Mouse (Mus musculus) heart, embryonic 16.5 days (tissue): ENCODE data around the gene Ftsj1. TPM values are rescaled to one million over a fixed set of nuclear protein-coding genes. Genes with fewer than 3 reads are reported as not detected.

Experiments
- ATAC-seq: fragments of 200-750 bp; cut with Nextera tagmentation; replicated peaks from 2 replicates; pipeline ENCODE4 v1.8.0; 2017; ENCODE audit warnings: moderate number of reproducible peaks; ENCODE audit not compliant: insufficient read depth, low FRiP score; ENCODE audit errors: extremely low read depth
- H3K27ac ChIP-seq: fragments of 300-500 bp; sonication (generic); 2 replicates; pipeline ENCODE4 v1.5.1; 2014; ENCODE audit warnings: mild to moderate bottlenecking, low read length, control low read depth, moderate library complexity
- H3K27me3 ChIP-seq: fragments of 300-500 bp; sonication (generic); 2 replicates; pipeline ENCODE4 v1.6.1; 2014; ENCODE audit warnings: low read length, mixed read lengths; ENCODE audit not compliant: control insufficient read depth, insufficient read depth
- H3K36me3 ChIP-seq: fragments of 300-500 bp; sonication (generic); 2 replicates; pipeline ENCODE4 v1.6.1; 2014; ENCODE audit not compliant: control insufficient read depth, insufficient read depth
- H3K4me1 ChIP-seq: fragments of 300-500 bp; sonication (generic); 2 replicates; pipeline ENCODE4 v1.6.1; 2014; ENCODE audit warnings: low read length, mixed read lengths; ENCODE audit not compliant: control insufficient read depth, insufficient read depth
- H3K4me2 ChIP-seq: fragments of 300-500 bp; sonication (generic); 2 replicates; pipeline ENCODE4 v1.6.1; 2014; ENCODE audit warnings: low read depth, mild to moderate bottlenecking, control low read depth, low read length
- H3K4me3 ChIP-seq: fragments of 300-500 bp; sonication (generic); 2 replicates; pipeline ENCODE4 v1.5.1; 2014; ENCODE audit warnings: mild to moderate bottlenecking, control low read depth, low read length
- H3K9ac ChIP-seq: fragments of 300-500 bp; sonication (generic); 2 replicates; pipeline ENCODE4 v1.6.1; 2014; ENCODE audit warnings: low read length, control low read depth
- H3K9me3 ChIP-seq: fragments of 300-500 bp; sonication (generic); replicated peaks from 2 replicates; pipeline ENCODE4 v1.6.1; 2016; ENCODE audit warnings: low read length; ENCODE audit not compliant: control insufficient read depth
- WGBS: fragments of 180-500 bp; shearing (Covaris S2); extraction: QIAGEN DNeasy Blood & Tissue Kit; methylation state at CpG from one replicate; pipeline ENCODE4 v1.1.7; 2014; 5-methylcytosine and 5-hydroxymethylcytosine counted together
- polyA plus RNA-seq: library from polyadenylated mRNA; unstranded; fragments of >200 nt; fragmentation: Nextera tagmentation; extraction: Ambion mirVana; gene quantifications from 2 replicates; pipeline ENCODE4 v1.2.1, GENCODE M21; 2015

The Ftsj1 gene
- polyA plus RNA-seq, 1 experiment from 2014 or later: 23.8 TPM

DNA sequence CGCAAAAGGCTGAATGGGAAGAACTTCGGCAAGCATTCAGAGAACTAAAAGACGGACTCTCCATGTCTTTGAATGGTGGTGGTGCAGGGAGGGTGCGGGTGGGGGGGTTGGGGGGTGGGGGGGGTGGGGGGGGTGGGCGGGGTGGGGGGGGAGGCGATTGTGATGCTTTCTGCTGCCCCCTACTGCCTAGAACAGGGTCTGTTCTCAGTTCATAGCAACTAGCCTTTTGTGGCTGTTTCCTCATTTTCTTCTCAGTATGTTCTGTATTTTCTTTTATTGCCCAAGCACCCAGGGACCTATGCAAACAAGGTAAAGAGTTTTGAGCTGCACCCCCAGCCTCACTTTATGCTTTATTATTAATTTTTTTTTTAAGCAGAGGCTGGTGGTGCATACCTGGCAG lies 3.6 kb upstream of the Ftsj1 start:
- Histone ChIP-seq H3K4me2 (no peak overlapping the region), H3K36me3 (no peaks in the 10 kb centered on the region), H3K4me1 (peaks cover 4% of the 10 kb centered on the region), H3K4me3 (no peak overlapping the region), H3K27ac (no peak overlapping the region), H3K27me3 (no peaks in the 10 kb centered on the region), H3K9me3 (no peaks in the 10 kb centered on the region), H3K9ac (no peak overlapping the region)
- no peak for ATAC-seq
- 8% methylated on average over 5 of the region's 6 CpGs for WGBS

GRCm38 (mm10) chrX:8253711-8254110 lies 1.5 kb upstream of the Ftsj1 start:
- Histone ChIP-seq H3K4me1 (peaks cover 4% of the 10 kb centered on the region), H3K27ac (no peak overlapping the region), H3K36me3 (0 out of 2 replicates have a peak, but pooled peaks cover 2% of the 10 kb centered on the region), H3K4me2 (no peak overlapping the region), H3K9me3 (no peaks in the 10 kb centered on the region), H3K4me3 (no peak overlapping the region), H3K27me3 (no peaks in the 10 kb centered on the region), H3K9ac (no peak overlapping the region)
- ATAC-seq: no peak
- WGBS: 78% methylated on average over 2 of the region's 2 CpGs

DNA sequence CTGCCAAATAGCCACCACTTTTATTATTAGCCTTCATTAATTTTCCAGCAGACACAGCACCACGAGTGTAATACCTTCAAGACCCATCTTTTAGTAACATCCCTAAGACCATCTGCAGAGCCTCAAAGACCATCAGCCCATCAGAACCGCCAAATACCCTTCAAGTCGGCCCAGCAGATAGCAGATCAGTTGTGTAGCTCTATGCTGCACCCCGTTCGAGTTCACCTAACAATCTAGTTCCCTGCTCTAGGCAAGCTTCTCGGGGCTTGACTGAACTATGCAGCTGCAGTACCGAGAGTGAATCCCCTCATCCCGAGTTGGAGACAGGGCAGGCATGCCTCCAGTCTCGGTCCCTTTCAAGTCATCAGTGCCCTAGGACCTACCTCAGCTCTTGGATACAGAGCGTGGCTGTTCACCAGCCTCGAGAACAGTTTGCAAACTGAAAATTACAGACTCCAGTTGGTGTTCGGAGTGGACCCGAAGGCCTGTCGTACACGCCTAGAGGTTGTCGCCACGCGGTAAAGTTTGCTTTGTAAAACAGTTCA lies 345 bp downstream of the Ftsj1 start:
- H3K9me3 ChIP-seq: no peaks in the 10 kb centered on the region
- H3K4me1 ChIP-seq: peaks cover 4% of the 10 kb centered on the region
- H3K4me3 ChIP-seq: peak overlapping the region; percentile 69
- 0 out of 2 replicates have a peak, but pooled peaks cover 2% of the 10 kb centered on the region for H3K36me3 ChIP-seq
- peak overlapping the region; percentile 79 for H3K9ac ChIP-seq
- WGBS: 6% methylated on average over 18 of the region's 18 CpGs
- H3K27me3 ChIP-seq: no peaks in the 10 kb centered on the region
- ATAC-seq: peak; percentile 45
- H3K4me2 ChIP-seq: peak overlapping the region; percentile 75
- H3K27ac ChIP-seq: no peak overlapping the region

DNA sequence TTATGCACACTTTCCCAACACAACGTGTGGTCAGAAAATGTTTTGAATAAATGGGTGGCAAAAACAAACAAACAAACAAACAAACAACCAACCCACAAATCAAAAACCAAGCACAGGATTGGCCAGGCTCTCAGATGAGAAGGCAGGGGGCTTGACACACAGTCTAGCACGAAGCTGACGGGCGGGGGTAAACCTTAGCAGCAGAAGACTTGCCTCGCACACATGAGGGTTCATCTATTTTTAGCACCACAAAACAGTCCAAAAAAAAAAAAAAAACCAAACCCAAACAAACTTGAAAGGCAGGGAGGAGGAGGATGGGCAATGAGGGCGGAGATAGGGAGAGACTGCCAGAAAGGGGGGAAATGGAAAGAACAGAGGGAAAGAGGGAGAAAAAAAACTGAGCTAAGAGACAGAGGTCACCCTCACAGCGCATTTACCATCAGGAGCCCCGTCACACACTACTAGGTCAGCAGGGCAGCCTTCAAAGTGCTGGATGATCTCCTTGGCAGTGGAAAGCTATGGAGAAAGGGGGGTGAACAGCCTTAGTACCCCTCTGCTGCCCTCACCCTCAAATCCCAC lies 3.6 kb downstream of the Ftsj1 start:
- H3K27ac ChIP-seq: no peak overlapping the region

GRCm38 (mm10) chrX:8247680-8248079 lies 4.5 kb downstream of the Ftsj1 start:
- no peak for ATAC-seq
- Histone ChIP-seq H3K27ac (no peak overlapping the region), H3K4me2 (no peak overlapping the region), H3K9me3 (no peaks in the 10 kb centered on the region), H3K36me3 (0 out of 2 replicates have a peak, but pooled peaks cover 3% of the 10 kb centered on the region), H3K27me3 (no peaks in the 10 kb centered on the region), H3K4me1 (peaks cover 4% of the 10 kb centered on the region), H3K4me3 (no peak overlapping the region), H3K9ac (no peak overlapping the region)
- 80% methylated on average over 2 of the region's 2 CpGs for WGBS

More for the DNA sequence above, 3.6 kb downstream of the Ftsj1 start:
- H3K4me1 ChIP-seq: peaks cover 4% of the 10 kb centered on the region
- no peak overlapping the region for H3K4me2 ChIP-seq
- 0 out of 2 replicates have a peak, but pooled peaks cover 2% of the 10 kb centered on the region for H3K36me3 ChIP-seq
- no peaks in the 10 kb centered on the region for H3K27me3 ChIP-seq
- H3K9ac ChIP-seq: no peak overlapping the region
- H3K9me3 ChIP-seq: no peaks in the 10 kb centered on the region
- 72% methylated on average over 8 of the region's 8 CpGs for WGBS
- ATAC-seq: no peak
- H3K4me3 ChIP-seq: no peak overlapping the region

DNA sequence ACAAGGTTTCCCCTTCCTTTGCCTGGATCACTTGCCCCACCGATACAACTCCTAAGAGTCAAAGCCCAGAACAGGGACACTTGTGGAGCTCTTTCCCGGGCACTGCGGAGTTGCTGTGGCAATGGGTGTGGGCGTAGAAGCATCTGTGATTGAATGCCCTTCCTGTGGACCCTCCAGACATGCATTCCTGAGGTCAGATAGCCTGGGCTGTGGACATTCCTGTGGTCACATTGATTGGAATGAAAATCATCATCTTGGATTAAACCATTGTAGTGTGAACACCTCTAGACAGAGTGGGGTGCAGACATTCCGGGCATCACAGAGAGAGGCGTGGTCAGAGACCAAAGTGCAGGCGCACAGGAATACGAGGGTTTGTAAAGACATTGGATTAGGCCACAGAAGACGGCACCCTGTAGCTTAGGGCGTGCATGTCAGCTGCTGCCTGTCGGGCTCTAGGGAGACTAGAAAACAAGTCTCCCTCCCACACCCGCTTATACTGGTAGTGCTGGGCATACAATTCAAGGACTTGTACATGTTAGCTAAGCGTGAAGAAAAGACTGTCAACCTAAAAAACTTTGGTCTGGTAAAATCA lies 13.3 kb downstream of the Ftsj1 start:
- 69% methylated on average over 13 of the region's 13 CpGs for WGBS
- 0 out of 2 replicates have a peak, but pooled peaks cover 2% of the 10 kb centered on the region for H3K36me3 ChIP-seq
- H3K4me1 ChIP-seq: no peaks in the 10 kb centered on the region
- no peak overlapping the region for H3K27ac ChIP-seq
- H3K27me3 ChIP-seq: no peaks in the 10 kb centered on the region
- no peak for ATAC-seq
- H3K9me3 ChIP-seq: no peaks in the 10 kb centered on the region
- no peak overlapping the region for H3K9ac ChIP-seq
- H3K4me2 ChIP-seq: no peak overlapping the region
- H3K4me3 ChIP-seq: no peak overlapping the region

DNA sequence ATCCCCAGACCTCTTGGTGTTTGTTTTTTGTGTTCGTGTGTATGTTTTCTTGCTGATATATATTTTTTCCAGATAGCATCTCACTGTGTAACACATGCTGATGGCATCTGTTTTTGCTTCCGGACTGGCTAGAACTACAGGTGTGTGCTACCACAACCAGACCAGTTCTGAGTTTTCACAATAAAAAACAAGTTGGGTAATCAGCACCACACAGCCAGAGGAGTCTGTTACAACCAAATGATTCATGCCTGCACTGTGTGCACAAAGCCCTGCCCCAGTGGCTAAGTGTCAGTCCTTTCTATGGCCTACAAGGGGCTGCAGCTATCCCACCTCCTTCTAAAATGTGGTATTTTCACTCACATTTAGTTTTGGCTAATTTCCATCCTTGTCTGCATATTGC lies 15.5 kb downstream of the Ftsj1 start:
- no peaks in the 10 kb centered on the region for H3K36me3 ChIP-seq
- no peak overlapping the region for H3K4me3 ChIP-seq
- H3K9ac ChIP-seq: no peak overlapping the region
- no peaks in the 10 kb centered on the region for H3K27me3 ChIP-seq
- H3K4me2 ChIP-seq: no peak overlapping the region
- WGBS: 85% methylated on average over 2 of the region's 2 CpGs
- ATAC-seq: no peak
- no peak overlapping the region for H3K27ac ChIP-seq
- H3K4me1 ChIP-seq: no peaks in the 10 kb centered on the region
- H3K9me3 ChIP-seq: no peaks in the 10 kb centered on the region

DNA sequence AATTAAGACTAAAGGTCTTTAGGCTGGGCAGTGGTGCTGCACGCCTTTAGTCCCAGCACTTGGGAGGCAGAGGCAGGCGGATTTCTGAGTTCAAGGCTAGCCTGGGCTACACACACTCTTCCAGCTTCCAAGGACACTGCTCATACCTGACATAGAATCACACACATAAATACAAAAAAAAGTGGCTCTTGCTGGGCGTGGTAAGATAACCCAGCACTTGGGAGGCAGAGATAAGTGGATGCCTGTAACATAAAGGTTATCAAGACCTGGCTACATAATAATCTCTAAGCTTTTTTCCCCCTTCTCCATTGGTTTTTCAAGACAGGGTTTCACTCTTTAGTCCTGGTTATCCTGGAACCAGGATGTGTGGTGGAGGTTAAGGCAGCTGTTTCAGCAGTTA lies 18.6 kb downstream of the Ftsj1 start:
- no peaks in the 10 kb centered on the region for H3K27me3 ChIP-seq
- 72% methylated on average over 3 of the region's 3 CpGs for WGBS
- H3K9ac ChIP-seq: no peak overlapping the region

GRCm38 (mm10) chrX:8230272-8230671 lies 21.9 kb downstream of the Ftsj1 start:
- no peaks in the 10 kb centered on the region for H3K36me3 ChIP-seq
- H3K4me3 ChIP-seq: no peak overlapping the region
- 66% methylated on average over 4 of the region's 4 CpGs for WGBS
- H3K9ac ChIP-seq: no peak overlapping the region
- H3K9me3 ChIP-seq: no peaks in the 10 kb centered on the region
- H3K4me1 ChIP-seq: no peaks in the 10 kb centered on the region
- no peak for ATAC-seq
- H3K4me2 ChIP-seq: no peak overlapping the region
- H3K27me3 ChIP-seq: no peaks in the 10 kb centered on the region
- no peak overlapping the region for H3K27ac ChIP-seq

More for the DNA sequence above, 18.6 kb downstream of the Ftsj1 start:
- H3K36me3 ChIP-seq: no peaks in the 10 kb centered on the region
- H3K27ac ChIP-seq: no peak overlapping the region
- no peak overlapping the region for H3K4me2 ChIP-seq
- H3K4me3 ChIP-seq: no peak overlapping the region
- no peaks in the 10 kb centered on the region for H3K4me1 ChIP-seq
- H3K9me3 ChIP-seq: no peaks in the 10 kb centered on the region
- no peak for ATAC-seq
